Mouse (Mus musculus) myocyte (in vitro differentiated cells): Measurements from ENCODE around the gene Wwox.

Experiments
- CEBPB ChIP-seq: IDR thresholded peaks from 2 replicates; pipeline ENCODE4 v1.6.1; 2011; ENCODE audit warnings: mild to moderate bottlenecking, moderate library complexity; ENCODE audit not compliant: poor library complexity, insufficient read depth, severe bottlenecking
- E2F4 ChIP-seq: IDR thresholded peaks from one replicate; pipeline ENCODE4 v1.6.1; 2011; ENCODE audit warnings: mild to moderate bottlenecking, control low read depth, moderate library complexity; ENCODE audit not compliant: insufficient read depth
- MAX ChIP-seq: IDR thresholded peaks from one replicate; pipeline ENCODE4 v1.6.1; 2011; ENCODE audit warnings: low read depth, mild to moderate bottlenecking, control low read depth
- MYOD1 ChIP-seq, 3 experiments: IDR thresholded peaks; one replicate each; pipeline ENCODE4 v1.6.1; 2011; ENCODE audit warnings: control low read depth in 2 of 3, low read depth in 2 of 3, mild to moderate bottlenecking in 2 of 3, moderate library complexity in 1 of 3; ENCODE audit not compliant: insufficient read length in 2 of 3, control insufficient read depth in 1 of 3
- MYOG ChIP-seq, 3 experiments: IDR thresholded peaks; one replicate each; pipeline ENCODE4 v1.6.1; 2011; ENCODE audit warnings: control low read depth in 2 of 3, low read depth in 2 of 3, mild to moderate bottlenecking in 2 of 3; ENCODE audit not compliant: insufficient read length in 2 of 3, control insufficient read depth in 1 of 3, insufficient read depth in 1 of 3
- POLR2A ChIP-seq: IDR thresholded peaks from one replicate; pipeline ENCODE4 v1.6.1; 2011; ENCODE audit warnings: low read depth, mild to moderate bottlenecking, control low read depth, moderate library complexity; ENCODE audit not compliant: insufficient read length
- POLR2AphosphoS2 ChIP-seq: IDR thresholded peaks from one replicate; pipeline ENCODE4 v1.6.1; 2011; ENCODE audit warnings: low read depth, control low read depth; ENCODE audit not compliant: insufficient read length
- REST ChIP-seq: IDR thresholded peaks from one replicate; pipeline ENCODE4 v1.6.1; 2011; ENCODE audit warnings: mild to moderate bottlenecking, control low read depth, moderate library complexity; ENCODE audit not compliant: insufficient read depth, insufficient read length
- SRF ChIP-seq: IDR thresholded peaks from one replicate; pipeline ENCODE4 v1.6.1; 2011; ENCODE audit warnings: low read depth; ENCODE audit not compliant: control insufficient read depth, insufficient read length
- TCF12 ChIP-seq: IDR thresholded peaks from one replicate; pipeline ENCODE4 v1.6.1; 2011; ENCODE audit warnings: mild to moderate bottlenecking, control low read depth; ENCODE audit not compliant: poor library complexity, insufficient read depth, severe bottlenecking
- TCF3 ChIP-seq: IDR thresholded peaks from one replicate; pipeline ENCODE4 v1.6.1; 2011; ENCODE audit warnings: low read depth, control low read depth; ENCODE audit not compliant: insufficient read length
- USF1 ChIP-seq: IDR thresholded peaks from one replicate; pipeline ENCODE4 v1.6.1; 2011; ENCODE audit warnings: low read depth, mild to moderate bottlenecking, control low read depth, moderate library complexity

DNA sequence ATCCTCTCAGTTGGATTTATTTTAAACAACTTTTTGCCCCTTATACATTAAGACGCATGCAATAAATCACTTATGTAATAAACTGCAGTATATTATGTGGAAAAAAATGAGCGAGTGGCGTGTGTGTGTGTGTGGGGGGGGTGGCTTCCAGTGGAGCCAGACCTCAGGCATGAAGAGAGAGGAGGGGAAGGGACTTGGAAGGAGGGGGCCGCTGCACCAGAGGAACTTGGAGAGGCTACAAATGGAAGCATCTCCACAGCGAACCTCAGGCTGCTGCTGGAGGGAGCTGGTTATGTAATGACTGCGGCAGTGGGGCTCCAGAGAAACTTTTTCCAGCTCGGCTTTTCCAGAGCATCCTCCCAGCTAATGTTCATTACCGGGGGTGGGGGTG, 719.3 kb downstream of the Wwox start:
- TF ChIP-seq MAX (no peak), E2F4 (no peak), MYOG (IDR thresholded peaks at IDR 0.05; ENCODE audit: control insufficient read depth in 1 of 3, insufficient read depth in 1 of 3, insufficient read length in 2 of 3, low read depth in 2 of 3) (no peak), POLR2A (no peak), POLR2AphosphoS2 (no peak), MYOD1 (IDR thresholded peaks at IDR 0.05; ENCODE audit: control insufficient read depth in 1 of 3, insufficient read length in 2 of 3, low read depth in 2 of 3) (no peak), TCF12 (no peak), USF1 (no peak), SRF (no peak), REST (no peak), CEBPB (no peak), TCF3 (no peak)
